Mouse (Mus musculus) lung, embryonic 14.5 days (tissue): Measurements from ENCODE around the gene Adam26a. TPM values are rescaled to one million over a fixed set of nuclear protein-coding genes. Genes with fewer than 3 reads are reported as not detected.
"Not testable (repeated sequence)": the region's sequence is repeated elsewhere in the genome, so short reads cannot be mapped to it uniquely, and the experiment has no call there.

Source experiments
- ATAC-seq: fragments of 200-750 bp; cut with Nextera tagmentation; 2 replicates; pipeline ENCODE4 v1.8.0; 2017; ENCODE audit warnings: mild to moderate bottlenecking, moderate TSS enrichment, moderate library complexity; ENCODE audit not compliant: insufficient read depth
- DNase-seq: peaks from one replicate; pipeline ENCODE4 v3.0.0-alpha.2; 2015
- H3K27ac ChIP-seq: fragments of 300-500 bp; sonication (generic); 2 replicates; pipeline ENCODE4 v1.5.1; 2014; ENCODE audit warnings: low read depth, mild to moderate bottlenecking, moderate library complexity
- H3K27me3 ChIP-seq: fragments of 300-500 bp; sonication (generic); 2 replicates; pipeline ENCODE4 v1.6.1; 2014; ENCODE audit warnings: low read length, control low read depth; ENCODE audit not compliant: insufficient read depth
- H3K36me3 ChIP-seq: fragments of 300-500 bp; sonication (generic); 2 replicates; pipeline ENCODE4 v1.6.1; 2014; ENCODE audit warnings: control low read depth; ENCODE audit not compliant: insufficient read depth
- H3K4me1 ChIP-seq: fragments of 300-500 bp; sonication (generic); 2 replicates; pipeline ENCODE4 v1.6.1; 2014; ENCODE audit warnings: antibody characterized with exemption, control low read depth; ENCODE audit not compliant: insufficient read depth
- H3K4me2 ChIP-seq: fragments of 300-500 bp; sonication (generic); 2 replicates; pipeline ENCODE4 v1.6.1; 2014; ENCODE audit warnings: mild to moderate bottlenecking
- H3K4me3 ChIP-seq: fragments of 300-500 bp; sonication (generic); 2 replicates; pipeline ENCODE4 v1.5.1; 2014; ENCODE audit warnings: low read depth, low read length
- H3K9ac ChIP-seq: fragments of 300-500 bp; sonication (generic); 2 replicates; pipeline ENCODE4 v1.6.1; 2014
- H3K9me3 ChIP-seq: fragments of 300-500 bp; sonication (generic); 2 replicates; pipeline ENCODE4 v1.6.1; 2016; ENCODE audit warnings: low read depth, low read length, control low read depth
- CTCF ChIP-seq: IDR thresholded peaks from 2 replicates; pipeline ENCODE4 v1.5.1; 2016; ENCODE audit warnings: antibody characterized with exemption, low read depth
- WGBS: fragments of 180-500 bp; shearing (Covaris S2); extraction: QIAGEN DNeasy Blood & Tissue Kit; methylation state at CpG from one replicate; pipeline ENCODE4 v1.1.7; 2014; 5-methylcytosine and 5-hydroxymethylcytosine counted together
- polyA plus RNA-seq: library from polyadenylated mRNA; unstranded; fragments of >200 nt; fragmentation: Nextera tagmentation; extraction: Ambion mirVana; gene quantifications from 2 replicates; pipeline ENCODE4 v1.2.1, GENCODE M21; 2014

Gene Adam26a
- not detected in 2 replicates for polyA plus RNA-seq

- not testable (repeated sequence) for H3K9ac ChIP-seq, H3K27me3 ChIP-seq, H3K4me2 ChIP-seq, ATAC-seq, DNase-seq, H3K4me3 ChIP-seq, H3K4me1 ChIP-seq, H3K27ac ChIP-seq, H3K9me3 ChIP-seq, H3K36me3 ChIP-seq
- 90% methylated on average over 2 of the region's 2 CpGs for WGBS
Measured at GRCm38 (mm10) chr8:43576607-43577006, at the start of gene Adam26a. TSS of gene Adam26a (minus strand) at chr8:43576707.

GRCm38 (mm10) chr8:43616046-43616445 is 39.5 kb upstream of the Adam26a start:
- no peak for DNase-seq
- no peak overlapping the region for H3K4me2 ChIP-seq
- H3K36me3 ChIP-seq: no peaks in the 10 kb centered on the region
- TF ChIP-seq CTCF: no peak
- H3K4me3 ChIP-seq: no peak overlapping the region
- H3K27ac ChIP-seq: no peak overlapping the region
- H3K9ac ChIP-seq: no peak overlapping the region
- H3K27me3 ChIP-seq: no peaks in the 10 kb centered on the region
- H3K4me1 ChIP-seq: no peaks in the 10 kb centered on the region
- ATAC-seq: no peak
- H3K9me3 ChIP-seq: no peaks in the 10 kb centered on the region
- 96% methylated on average over 1 of the region's 1 CpGs for WGBS

- H3K27me3 ChIP-seq, H3K4me2 ChIP-seq, ATAC-seq, DNase-seq, H3K9ac ChIP-seq, H3K36me3 ChIP-seq, H3K4me3 ChIP-seq, H3K9me3 ChIP-seq, H3K4me1 ChIP-seq, H3K27ac ChIP-seq: not testable (repeated sequence)
- 77% methylated on average over 13 of the region's 13 CpGs for WGBS
Measured at GRCm38 (mm10) chr8:43603657-43604056, 27.1 kb upstream of the Adam26a start.

GRCm38 (mm10) chr8:43603166-43603565 is 26.7 kb upstream of the Adam26a start:
- not testable (repeated sequence) for H3K9ac ChIP-seq, H3K27ac ChIP-seq, H3K9me3 ChIP-seq, H3K4me2 ChIP-seq, ATAC-seq, H3K4me1 ChIP-seq, H3K36me3 ChIP-seq, H3K4me3 ChIP-seq, DNase-seq, H3K27me3 ChIP-seq
- 88% methylated on average over 15 of the region's 15 CpGs for WGBS

- H3K4me1 ChIP-seq, H3K27ac ChIP-seq, H3K9me3 ChIP-seq, ATAC-seq, H3K4me2 ChIP-seq, H3K9ac ChIP-seq, H3K4me3 ChIP-seq, H3K27me3 ChIP-seq, H3K36me3 ChIP-seq, DNase-seq: not testable (repeated sequence)
Measured at GRCm38 (mm10) chr8:43528006-43528405, 48.5 kb downstream of the Adam26a start, which contains the start of gene Adam26b. TSS of gene Adam26b (minus strand) at chr8:43528106.

Other genes with a start within 250 kb of the Adam26a start
- not detected in 2 replicates for gene Adam26b, start 48.6 kb downstream of the Adam26a start, polyA plus RNA-seq
- not detected in 2 replicates for gene Gm5346, start 50.6 kb upstream of the Adam26a start, polyA plus RNA-seq
- gene Adam34, start 133.3 kb upstream of the Adam26a start, polyA plus RNA-seq: not detected in 2 replicates